Mouse (Mus musculus) frontal cortex, postnatal 10 days (tissue): ENCODE measurements at regions not wholly inside any gene's neighbourhood (a gene's known extent, or its start where the extent isn't known, plus 50 kb on each side); places are given as distances from the start of the nearest gene placed in this dataset.
"Not testable (repeated sequence)": the region's sequence is repeated elsewhere in the genome, so short reads cannot be mapped to it uniquely, and the experiment has no call there.

Experiments
- DNase-seq, 2 experiments: peaks; one replicate each; pipeline ENCODE4 v3.0.0; 2022; ENCODE audit warnings: low spot score in 2 of 2, mixed read lengths in 1 of 2

DNA sequence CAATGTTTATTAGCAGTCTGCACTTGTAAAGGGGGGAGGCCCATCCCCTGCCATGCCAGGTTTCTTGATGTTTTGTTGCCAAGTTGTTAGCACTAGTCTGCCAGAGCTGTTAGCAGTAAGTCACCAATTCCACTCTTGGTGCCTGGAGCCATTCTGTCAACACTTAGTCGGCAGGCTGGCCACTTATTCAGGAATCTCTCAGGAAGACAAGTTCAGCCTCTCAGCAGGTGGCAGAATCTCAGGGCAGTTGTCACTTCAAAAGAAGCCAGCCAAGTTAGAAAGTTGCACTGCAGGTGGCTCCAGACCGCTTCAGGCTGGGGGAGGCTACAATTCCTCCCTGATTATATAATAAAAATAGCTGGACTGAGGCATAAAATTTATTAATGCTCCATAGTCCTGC is 424.2 kb downstream of the Cdh10 start:
- not testable (repeated sequence) for DNase-seq

DNA sequence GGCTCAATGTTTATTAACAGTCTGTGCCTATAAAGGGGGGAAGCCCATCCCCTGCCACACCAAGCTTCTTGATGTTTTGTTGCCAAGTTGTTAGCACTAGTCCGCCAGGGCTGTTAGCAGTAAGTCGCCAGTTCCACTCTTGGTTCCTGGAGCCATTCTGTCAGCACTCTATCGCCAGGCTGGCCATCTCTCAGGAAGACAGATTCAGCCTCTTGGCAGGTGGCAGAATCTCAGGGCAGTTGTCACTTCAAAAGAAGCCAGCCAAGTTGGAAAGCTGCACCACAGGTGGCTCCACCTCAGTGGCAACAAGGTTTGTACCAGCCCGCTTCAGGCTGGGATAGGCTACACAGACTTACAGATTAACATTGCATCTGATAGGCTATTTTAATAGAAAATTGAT is 428.7 kb downstream of the Cdh10 start:
- DNase-seq: no peak

- DNase-seq: no peak
These were observed 457.4 kb downstream of the Cdh10 start for GRCm38 (mm10) chr15:19275968-19276826.

GRCm38 (mm10) chr15:19316380-19316779 is 497.6 kb downstream of the Cdh10 start:
- DNase-seq: no peak

DNA sequence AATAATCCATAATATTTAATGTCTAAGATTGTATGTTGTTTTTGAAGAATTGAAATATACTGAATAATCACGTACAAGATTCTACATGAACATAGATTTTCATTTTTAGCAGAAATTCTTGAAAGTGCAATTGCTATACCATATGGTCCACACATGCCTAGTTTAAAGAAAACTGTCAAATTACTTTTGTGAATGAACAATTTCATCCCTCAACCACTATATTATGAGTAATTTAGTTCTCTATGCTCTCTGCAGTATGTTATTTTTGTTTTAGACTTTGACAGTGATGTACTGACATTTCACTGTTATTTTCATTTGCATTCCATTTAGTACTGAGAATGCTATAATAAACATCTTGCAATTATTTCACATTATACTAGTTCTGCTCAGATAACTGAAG is 537.6 kb downstream of the Cdh10 start:
- DNase-seq: no peak

DNA sequence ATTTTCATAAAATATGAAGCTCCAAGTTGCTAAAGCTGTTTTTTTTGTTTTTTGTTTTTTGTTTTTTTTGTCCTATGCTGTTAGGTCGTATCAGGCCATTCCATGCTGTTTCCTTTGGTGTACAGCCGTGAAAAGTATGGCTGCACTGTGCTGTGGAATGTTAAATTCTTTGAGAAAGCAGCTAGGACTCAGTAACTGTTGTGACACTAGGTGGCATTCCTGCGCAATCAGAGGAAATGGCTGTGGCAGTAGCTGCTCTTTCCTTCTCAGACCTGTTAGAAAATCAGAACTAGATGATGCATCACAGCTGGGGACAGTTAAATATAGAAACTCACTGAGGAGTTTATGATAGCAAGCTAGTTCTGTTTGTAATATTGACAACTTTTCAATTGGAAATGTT is 541.9 kb downstream of the Cdh10 start:
- DNase-seq: peak; percentile 17 to 25

GRCm38 (mm10) chr15:19389951-19390350 is 571.2 kb downstream of the Cdh10 start:
- DNase-seq: no peak

DNA sequence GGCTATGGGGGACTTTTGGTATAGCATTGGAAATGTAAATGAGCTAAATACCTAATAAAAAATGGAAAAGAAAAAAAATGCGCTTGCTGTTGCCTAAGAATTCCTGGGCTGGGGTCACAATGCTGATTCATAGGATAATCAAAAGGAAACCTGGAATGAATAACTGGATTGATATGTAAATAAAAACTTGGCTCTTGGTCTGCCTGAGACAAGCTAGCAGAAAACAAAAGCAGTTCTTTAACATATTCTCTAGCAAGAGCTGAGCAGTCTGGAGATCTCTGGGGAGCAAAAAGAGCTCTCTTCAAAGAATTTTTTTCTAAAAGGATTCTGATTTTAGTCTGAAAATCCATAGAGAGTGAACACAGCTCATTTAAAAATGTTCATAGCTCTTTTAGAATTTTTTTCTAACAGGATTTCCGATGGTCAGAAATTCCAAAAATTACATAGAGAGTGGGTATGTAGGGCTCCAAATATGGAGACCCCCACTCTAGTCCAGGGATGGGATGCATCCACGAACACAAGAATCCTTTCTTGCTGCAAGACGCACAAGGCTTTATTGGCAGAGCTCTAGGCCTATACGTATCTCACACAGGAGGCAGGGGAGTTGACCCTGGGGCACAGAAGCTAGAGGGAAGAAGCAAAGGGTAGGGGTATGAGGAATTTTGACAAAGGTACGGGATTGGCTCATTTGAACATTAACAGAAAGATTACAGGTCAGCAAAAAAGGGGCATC is 572.7 kb downstream of the Cdh10 start:
- DNase-seq: no peak

- DNase-seq: no peak
These were observed 576.9 kb downstream of the Cdh10 start for GRCm38 (mm10) chr15:19395681-19396080.
